Mouse (Mus musculus): ENCODE results near the gene Wdr81.

- TF ChIP-seq CTCF (IDR thresholded peaks at IDR 0.05; ENCODE audit: low read depth): no peak
- TF ChIP-seq EP300 (optimal IDR thresholded peaks at IDR 0.05): no peak
These were observed 16.2 kb upstream of the Wdr81 start for GRCm38 (mm10) chr11:75470675-75471074.
